ENCODE assay signal across 19 mouse cellular contexts in genomic region chr5:92490304-92490703, GRCm38 (mm10). TPM values are rescaled to one million over a fixed set of nuclear protein-coding genes. Genes with fewer than 3 reads are reported as not detected.
DNase-seq lines count a peak whose midpoint lies in the region; ATAC-seq and TF ChIP-seq lines count a peak whose summit lies in the region.
"Had no signal": no experiment of that assay in that cellular context is flagged by ENCODE, and none has a peak within 500 bp of the region (broad histone marks: within the 10 kb centered on the region; RNA-seq: fewer than 3 reads in every experiment).

No protein-coding gene starts in this region.

- TF ChIP-seq CTCF in heart, adult 2 months (IDR thresholded peaks at IDR 0.05): no peak
- no peak for TF ChIP-seq CTCF in CH12.LX (conservative IDR thresholded peaks at IDR 0.05 in 1 of 2, IDR thresholded peaks at IDR 0.05 in 1 of 2; ENCODE audit: low read depth in 2 of 2, low read length in 2 of 2)

- DNase-seq in heart, adult 2 months: no peak
- DNase-seq in heart, postnatal 14 days: no peak
- DNase-seq in liver, embryonic 11.5 days (ENCODE audit: low spot score): no peak
- no peak for DNase-seq in liver
- no peak for DNase-seq in CH12.LX (ENCODE audit: extremely low read depth)
- no peak for DNase-seq in yolk sac, embryonic 10.5 days (ENCODE audit: low spot score)
- no peak for DNase-seq in layer of hippocampus, postnatal 36 days
- DNase-seq: cerebellum, adult 18-20 months; cerebellum, postnatal 25 days; heart, postnatal 36 days; kidney, adult 8-10 months; kidney, postnatal 14 days; left cerebral cortex, postnatal 4 days; midbrain, embryonic 14.5 days had no signal

- in situ Hi-C loops in CH12.LX (cut with MboI; ENCODE audit: low pct_ligation_motif_present, low pct_unique_long_range_greater_than_20kb, low sequenced_read_pairs): no loop called here

- peaks cover 2% of the 10 kb centered on the region for H3K79me2 ChIP-seq in heart, adult 2 months (replicated peaks; ENCODE audit: control insufficient read depth, insufficient read depth, low read length)
- H3K79me2 ChIP-seq in CH12.LX (replicated peaks; ENCODE audit: control insufficient read depth, extremely low read depth, insufficient read depth, poor library complexity, severe bottlenecking): no peaks in the 10 kb centered on the region

- 0 out of 2 replicates have a peak overlapping the region, but pooled peaks have one; percentile 6 for H3K4me2 ChIP-seq in liver, embryonic 11.5 days
- H3K4me2 ChIP-seq in CH12.LX (ENCODE audit: insufficient read depth, low read depth, poor library complexity, severe bottlenecking): no peak overlapping the region
- H3K4me2 ChIP-seq: hindbrain, embryonic 14.5 days; lung, embryonic 15.5 days had no signal

- no peak for TF ChIP-seq RAD21 in CH12.LX (IDR thresholded peaks at IDR 0.05; ENCODE audit: low read depth, low read length)

- intact Hi-C loops in heart, adult 2 months (cut with DNase I): no loop called here
- intact Hi-C loops in heart, postnatal 14 days (cut with DNase I): no loop called here

- no peak for ATAC-seq in liver, embryonic 11.5 days (replicated peaks; ENCODE audit: low FRiP score)
- peak; percentile 17; the same call in 1 of the 2 replicates for ATAC-seq in megakaryocyte progenitor cell, adult 5-6 weeks (replicated peaks; ENCODE audit: poor library complexity)

- H3K9me3 ChIP-seq in liver, embryonic 11.5 days (ENCODE audit: control insufficient read depth, low read length): no peaks in the 10 kb centered on the region
- H3K9me3 ChIP-seq in CH12.LX (replicated peaks; ENCODE audit: low read length): peaks cover 10% of the 10 kb centered on the region
- H3K9me3 ChIP-seq: lung, embryonic 15.5 days had no signal

- no peak overlapping the region for H3K4me3 ChIP-seq in heart, adult 2 months
- H3K4me3 ChIP-seq in liver, embryonic 11.5 days (ENCODE audit: low read depth, low read length): no peak overlapping the region
- no peak overlapping the region for H3K4me3 ChIP-seq in CH12.LX (replicated peaks in 1 of 3; ENCODE audit: low read depth in 2 of 3, low read length in 2 of 3, poor library complexity in 1 of 3)
- H3K4me3 ChIP-seq: forebrain, embryonic 10.5 days; lung, embryonic 15.5 days; myocyte had no signal

- TF ChIP-seq POLR2A in heart, adult 2 months (IDR thresholded peaks at IDR 0.05; ENCODE audit: insufficient read depth, low read depth, low read length): no peak
- TF ChIP-seq POLR2A in CH12.LX (IDR thresholded peaks at IDR 0.05; ENCODE audit: low read depth, low read length): no peak

- no peak overlapping the region for H3K9ac ChIP-seq in heart, adult 2 months (ENCODE audit: low read depth, low read length)
- no peak overlapping the region for H3K9ac ChIP-seq in liver, embryonic 11.5 days (ENCODE audit: low read depth, low read length)
- H3K9ac ChIP-seq in CH12.LX (ENCODE audit: insufficient read depth, low read depth): no peak overlapping the region
- H3K9ac ChIP-seq: hindbrain, embryonic 14.5 days; lung, embryonic 15.5 days had no signal

- WGBS in heart, adult 2 months: 67% methylated on average over 3 of the region's 3 CpGs
- WGBS in liver, embryonic 11.5 days: 65% methylated on average over 3 of the region's 3 CpGs

- TF ChIP-seq EP300 in heart, adult 2 months (IDR thresholded peaks at IDR 0.05; ENCODE audit: insufficient read depth, low read depth, low read length): no peak
- TF ChIP-seq EP300 in CH12.LX (IDR thresholded peaks at IDR 0.05; ENCODE audit: low read length): no peak

- peak overlapping the region; percentile 3; the same call in 1 of the 2 replicates for H3K27ac ChIP-seq in heart, adult 2 months
- no peak overlapping the region for H3K27ac ChIP-seq in liver, embryonic 11.5 days (ENCODE audit: low read depth, low read length)
- no peak overlapping the region for H3K27ac ChIP-seq in CH12.LX (ENCODE audit: insufficient read depth, low read depth)
- H3K27ac ChIP-seq: forebrain, embryonic 10.5 days; hindbrain, embryonic 14.5 days had no signal

- dilution Hi-C loops in CH12.LX (cut with MboI; ENCODE audit: extremely low pct_ligation_motif_present, extremely low pct_unique_long_range_greater_than_20kb, low sequenced_read_pairs): no loop called here

- H3K36me3 ChIP-seq in heart, adult 2 months (ENCODE audit: control insufficient read depth, insufficient read depth, low read length): peaks cover 21% of the 10 kb centered on the region
- no peaks in the 10 kb centered on the region; the same call in 1 of the 2 replicates for H3K36me3 ChIP-seq in liver, embryonic 11.5 days (ENCODE audit: control insufficient read depth, insufficient read depth, low read length)
- H3K36me3 ChIP-seq in CH12.LX (replicated peaks in 1 of 2; ENCODE audit: control insufficient read depth in 1 of 2, insufficient read depth in 1 of 2, low read length in 1 of 2): peaks cover 0 to 7% of the 10 kb centered on the region in 2 experiments
- H3K36me3 ChIP-seq: lung, embryonic 15.5 days had no signal

- no peaks in the 10 kb centered on the region for H3K27me3 ChIP-seq in heart, adult 2 months (ENCODE audit: control insufficient read depth, insufficient read depth, low read length)
- H3K27me3 ChIP-seq in liver, embryonic 11.5 days (replicated peaks; ENCODE audit: control insufficient read depth, insufficient read depth, low read length): no peaks in the 10 kb centered on the region
- H3K27me3 ChIP-seq in CH12.LX (replicated peaks): no peaks in the 10 kb centered on the region
- H3K27me3 ChIP-seq: lung, embryonic 15.5 days had no signal

- H3K4me1 ChIP-seq in heart, adult 2 months (ENCODE audit: control insufficient read depth, insufficient read depth, low read length): peaks cover 22% of the 10 kb centered on the region
- H3K4me1 ChIP-seq in liver, embryonic 11.5 days (replicated peaks; ENCODE audit: control insufficient read depth, insufficient read depth, low read length): peaks cover 16% of the 10 kb centered on the region
- H3K4me1 ChIP-seq in CH12.LX (ENCODE audit: control insufficient read depth in 1 of 2, insufficient read depth in 2 of 2): peaks cover 18 to 42% of the 10 kb centered on the region in 2 experiments

TF ChIP-seq in CH12.LX, 34 proteins besides CTCF, POLR2A, EP300 and RAD21:
- TF ChIP-seq PAX5 (IDR thresholded peaks at IDR 0.05; ENCODE audit: low read length): no peak
- no peak for TF ChIP-seq ZKSCAN1 (IDR thresholded peaks at IDR 0.05; ENCODE audit: borderline replicate concordance, low read depth, low read length)
- peak; percentile 45; the same call in 1 of the 2 replicates for TF ChIP-seq ZNF384 (IDR thresholded peaks at IDR 0.05; ENCODE audit: low read depth, low read length)

RNA-seq across cellular contexts. Expression of gene Scarb2, which starts 16.3 kb away (rescaled TPM):
- total RNA-seq in heart, adult 2 months (2021): 10 to 100 TPM; 76.7 to 85.9 TPM
- 38.5 and 74.6 TPM in 2 replicates for polyA plus RNA-seq in heart, adult 2 months (2012; rRNA removed)
- total RNA-seq in heart, postnatal 14 days (2021): 10 to 100 TPM; 71.5 to 72.9 TPM
- 5.7 and 7.0 TPM in 2 replicates for polyA plus RNA-seq in liver, embryonic 11.5 days (2014; fragmentation: Nextera tagmentation; extraction: Ambion mirVana)
- total RNA-seq in CH12.LX (2012; rRNA removed) (6.0 and 9.2 TPM in 2 replicates), CH12.LX (2014; rRNA removed) (9.5 and 11.2 TPM in 2 replicates)
- polyA plus RNA-seq in CH12.LX (2012; ENCODE audit: insufficient read length, low read depth): 6.5 and 7.2 TPM in 2 replicates
- total RNA-seq in megakaryocyte progenitor cell, adult 5-6 weeks (2015): 27.0 and 30.0 TPM in 2 replicates
- total RNA-seq in megakaryocyte progenitor cell, adult 5-6 weeks (2017): 40.4 and 44.8 TPM in 2 replicates
- 10 to 100 TPM; 88.8 to 90.7 TPM for total RNA-seq in layer of hippocampus, postnatal 36 days (2021)

RNA-seq across cellular contexts. Expression of gene Nup54, which starts 55.3 kb away (rescaled TPM):
- total RNA-seq in heart, adult 2 months (2021): 10 to 100 TPM; 14.5 to 20.9 TPM
- polyA plus RNA-seq in heart, adult 2 months (2012; rRNA removed): 11.1 and 19.9 TPM in 2 replicates
- total RNA-seq in heart, postnatal 14 days (2021): 10 to 100 TPM; 15.8 to 17.0 TPM
- polyA plus RNA-seq in liver, embryonic 11.5 days (2014; fragmentation: Nextera tagmentation; extraction: Ambion mirVana): 72.5 and 82.5 TPM in 2 replicates
- 41.9 and 43.7 TPM in 2 replicates for total RNA-seq in CH12.LX (2012; rRNA removed)
- 90.5 and 101 TPM in 2 replicates for total RNA-seq in CH12.LX (2014; rRNA removed)
- 66.4 and 72.5 TPM in 2 replicates for polyA plus RNA-seq in CH12.LX (2012; ENCODE audit: insufficient read length, low read depth)
- total RNA-seq in megakaryocyte progenitor cell, adult 5-6 weeks (2015): 78.1 and 96.0 TPM in 2 replicates
- total RNA-seq in megakaryocyte progenitor cell, adult 5-6 weeks (2017): 75.8 and 82.2 TPM in 2 replicates
- 10 to 100 TPM; 31.3 to 34.4 TPM for total RNA-seq in layer of hippocampus, postnatal 36 days (2021)
